Mouse (Mus musculus) testis, postnatal 10 days (tissue): ENCODE measurements around the gene Cfap126.
"Not testable (repeated sequence)": the region's sequence is repeated elsewhere in the genome, so short reads cannot be mapped to it uniquely, and the experiment has no call there.

Experiments used
- DNase-seq: peaks from one replicate; pipeline ENCODE4 v3.0.0; 2021; ENCODE audit warnings: low spot score

Cfap126 gene

GRCm38 (mm10) chr1:171129251-171129650 is 15.5 kb downstream of the Cfap126 start:
- DNase-seq, result peak; percentile 61

GRCm38 (mm10) chr1:171130971-171131370 is 17.3 kb downstream of the Cfap126 start:
- no peak for DNase-seq

DNA sequence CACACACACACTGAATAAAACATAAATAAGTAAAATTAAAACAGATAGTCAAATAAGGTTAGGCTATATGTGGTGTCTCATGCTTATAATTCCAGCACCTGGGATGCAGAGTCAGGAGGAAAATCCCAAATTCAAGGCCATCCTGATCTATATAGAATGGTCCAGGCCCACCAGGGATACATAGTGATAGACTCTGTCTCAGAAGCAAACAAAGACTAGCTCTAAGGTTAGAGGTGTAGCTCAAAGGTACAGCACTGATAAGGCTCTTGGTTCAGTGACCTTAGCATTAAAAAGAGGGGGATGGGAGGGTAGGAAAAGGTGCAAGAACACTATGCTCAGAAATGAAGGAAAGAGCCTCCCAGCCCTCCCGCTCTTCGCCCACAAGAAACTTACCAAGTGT is 21.9 kb downstream of the Cfap126 start:
- DNase-seq, result no peak

- not testable (repeated sequence) for DNase-seq
Observed at GRCm38 (mm10) chr1:171137486-171138155, 23.9 kb downstream of the Cfap126 start.

GRCm38 (mm10) chr1:171142981-171143380 is 29.3 kb downstream of the Cfap126 start:
- not testable (repeated sequence) for DNase-seq

GRCm38 (mm10) chr1:171149974-171150760 is 36.4 kb downstream of the Cfap126 start, which contains the start of the genes Sdhc and Mpz:
TSS of gene Sdhc (minus strand) at chr1:171150603.
TSS of gene Mpz (plus strand) at chr1:171150711.
- DNase-seq, result peak; percentile 99

DNA sequence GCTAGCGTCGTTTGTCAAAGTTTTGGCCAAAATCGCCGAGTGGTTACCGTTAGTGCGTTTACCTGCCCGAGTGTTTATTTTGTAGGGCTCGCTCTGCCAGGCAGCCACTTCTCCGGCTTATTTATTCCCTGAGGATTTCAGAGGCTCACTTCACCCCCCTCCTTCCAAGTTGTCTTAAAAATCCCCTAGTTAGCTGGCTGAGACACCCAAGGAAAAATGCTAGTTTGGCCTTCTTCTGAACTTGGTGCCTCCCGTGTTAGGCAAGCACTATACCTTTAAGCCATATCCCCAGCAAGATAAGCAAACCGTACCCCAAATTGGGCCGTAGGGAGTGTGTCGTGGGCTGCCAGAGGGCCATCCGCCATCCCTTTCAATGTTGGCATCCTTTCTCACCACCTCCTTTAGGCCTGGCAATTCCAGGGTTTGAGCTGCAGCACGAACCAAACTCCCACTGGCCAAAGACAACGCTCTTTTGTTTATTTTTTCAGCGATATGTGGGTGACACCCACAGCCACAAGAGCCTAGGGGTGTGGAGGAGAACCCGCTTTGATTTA is 37.2 kb downstream of the Cfap126 start:
- DNase-seq, result no peak

GRCm38 (mm10) chr1:171151966-171152365 is 38.2 kb downstream of the Cfap126 start:
- no peak for DNase-seq

GRCm38 (mm10) chr1:171156644-171157043 is 42.9 kb downstream of the Cfap126 start:
- peak; percentile 61 for DNase-seq

GRCm38 (mm10) chr1:171157965-171158364 is 44.2 kb downstream of the Cfap126 start:
- DNase-seq, result no peak

- DNase-seq, result peak; percentile 60
Observed at GRCm38 (mm10) chr1:171159485-171159975, 45.8 kb downstream of the Cfap126 start.

DNA sequence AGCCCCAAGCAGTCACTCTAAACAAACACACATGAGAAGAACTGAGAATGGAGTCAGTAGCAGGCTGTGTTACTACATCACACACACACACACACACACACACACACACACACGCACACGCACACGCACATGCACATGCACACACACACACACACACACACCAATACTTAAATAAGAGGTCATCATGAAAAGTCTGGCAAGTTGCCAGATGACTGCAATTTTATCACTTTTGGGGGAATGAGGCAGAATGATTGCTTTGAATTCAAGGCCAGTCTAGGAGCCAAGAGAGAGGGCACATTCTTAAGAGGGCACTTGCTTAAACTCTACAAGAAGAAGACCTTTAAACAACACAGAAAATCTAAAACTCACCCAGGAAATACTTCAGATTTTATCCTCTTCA is 48.8 kb downstream of the Cfap126 start:
- no peak for DNase-seq

DNA sequence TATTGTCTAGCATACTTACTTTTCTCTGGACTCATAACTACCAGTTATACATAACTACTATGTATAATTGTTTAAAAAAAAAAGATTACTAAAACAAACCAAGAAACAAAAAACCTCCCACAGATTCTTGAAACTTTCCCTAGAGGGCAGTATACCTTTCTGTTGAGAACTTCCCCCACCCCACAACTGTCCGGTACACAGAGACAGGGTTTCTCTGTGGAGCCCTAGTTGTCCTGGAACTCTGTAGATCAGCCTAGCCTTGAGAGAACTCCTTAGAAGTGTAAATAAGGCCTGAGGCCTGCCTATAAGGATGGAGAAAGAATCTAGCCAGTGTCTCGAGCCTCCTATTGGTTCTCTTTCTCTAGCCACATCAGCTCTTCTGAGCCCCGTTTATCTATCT is 50.5 kb downstream of the Cfap126 start:
- DNase-seq, result no peak

DNA sequence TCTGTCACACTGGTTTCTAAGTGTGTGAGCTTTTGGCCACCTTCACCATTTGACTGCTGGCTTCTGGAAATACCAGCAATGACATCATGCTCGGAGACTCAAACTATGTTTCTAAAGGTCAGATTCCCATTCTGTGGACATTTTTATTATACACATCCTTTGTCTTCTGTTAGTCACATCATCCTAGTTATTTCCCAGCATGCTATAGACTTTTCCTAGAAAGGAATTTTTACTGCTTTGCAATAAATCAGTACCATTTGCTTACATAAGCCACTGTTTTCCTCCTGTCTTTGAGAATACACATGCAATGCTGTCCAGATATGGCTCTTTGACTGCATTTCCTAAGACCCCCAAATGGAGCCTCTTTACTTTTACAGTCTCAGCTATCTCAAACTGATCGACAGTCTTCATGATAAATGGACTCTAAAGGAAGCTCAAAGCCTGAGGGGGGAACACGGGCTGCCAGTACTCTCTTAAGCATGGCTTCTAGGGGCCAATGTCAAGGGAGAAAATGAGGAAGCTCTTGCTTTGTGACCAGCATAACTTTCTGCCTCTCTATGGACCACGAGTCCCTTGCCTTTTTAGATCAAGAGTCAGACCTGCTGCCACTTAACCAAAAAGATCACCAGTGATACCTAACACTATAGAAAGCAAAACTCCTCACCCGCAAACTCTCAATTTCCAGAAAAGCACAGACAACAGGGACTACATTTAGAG is 52.1 kb downstream of the Cfap126 start:
- no peak for DNase-seq

- DNase-seq, result no peak
Observed at GRCm38 (mm10) chr1:171168906-171169305, 55.2 kb downstream of the Cfap126 start.

DNA sequence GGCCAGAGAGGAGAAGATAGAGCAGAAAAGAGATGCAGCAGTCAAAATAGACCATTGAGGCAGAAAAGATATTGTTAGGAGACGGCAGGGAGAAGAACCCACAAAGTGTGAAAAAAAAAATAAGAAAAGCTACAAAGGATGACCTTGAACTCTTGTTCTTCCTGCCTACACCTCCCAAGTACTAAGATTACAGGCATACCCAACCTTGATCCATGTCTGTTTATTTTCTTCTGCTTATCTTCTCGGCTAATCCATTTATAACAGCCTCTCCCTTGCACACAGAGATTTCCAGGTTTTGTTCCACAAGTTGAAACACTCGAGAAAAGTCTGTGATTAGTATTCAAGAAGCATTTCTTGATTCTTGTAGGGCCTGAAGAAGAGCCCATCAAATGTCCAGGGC is 56.2 kb downstream of the Cfap126 start:
- DNase-seq, result no peak

GRCm38 (mm10) chr1:171171138-171171537 is 57.4 kb downstream of the Cfap126 start:
- no peak for DNase-seq

DNA sequence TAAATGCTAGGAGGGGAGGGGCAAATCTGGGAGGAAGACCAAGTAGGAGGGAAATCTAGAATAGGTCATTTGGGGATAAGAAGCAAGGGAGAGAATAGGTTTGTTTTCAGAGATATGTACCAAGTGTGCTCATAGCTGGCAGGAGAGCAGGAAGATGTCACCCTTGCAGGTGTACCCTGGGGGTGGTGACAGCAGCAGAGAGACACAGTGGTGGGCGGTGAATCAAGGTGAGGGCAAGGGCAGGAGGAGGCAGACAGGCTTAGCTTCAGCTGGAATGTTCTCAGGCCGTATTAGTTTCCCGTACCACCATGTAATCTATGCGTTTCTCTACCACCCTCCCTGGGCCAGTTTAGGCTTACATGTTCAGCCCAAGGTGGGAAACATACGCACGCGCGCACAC is 59.1 kb downstream of the Cfap126 start:
- DNase-seq, result no peak
